In genomic region chr8:65618966-65619365, GRCm38 (mm10) we compare ENCODE assay signal across 14 mouse cellular contexts. TPM values are rescaled to one million over a fixed set of nuclear protein-coding genes. Genes with fewer than 3 reads are reported as not detected.
DNase-seq lines count a peak whose midpoint lies in the region; ATAC-seq lines count a peak whose summit lies in the region.
"Had no signal": no experiment of that assay in that cellular context is flagged by ENCODE, and none has a peak within 500 bp of the region (broad histone marks: within the 10 kb centered on the region; RNA-seq: fewer than 3 reads in every experiment).

No protein-coding gene starts in this region.

- H3K36me3 ChIP-seq in forebrain, embryonic 13.5 days (ENCODE audit: poor library complexity, severe bottlenecking), result no peaks in the 10 kb centered on the region
- no peaks in the 10 kb centered on the region for H3K36me3 ChIP-seq in midbrain, embryonic 16.5 days (ENCODE audit: control insufficient read depth, insufficient read depth, low read length)
- H3K36me3 ChIP-seq: embryonic facial prominence, embryonic 15.5 days; kidney, embryonic 15.5 days; limb, embryonic 10.5 days had no signal

- H3K9ac ChIP-seq in forebrain, embryonic 13.5 days, result peak overlapping the region; percentile 70; the same call in 1 of the 2 replicates
- peak overlapping the region; percentile 94 for H3K9ac ChIP-seq in midbrain, embryonic 16.5 days (ENCODE audit: low read depth, low read length)
- H3K9ac ChIP-seq: embryonic facial prominence, embryonic 15.5 days; kidney, embryonic 15.5 days had no signal

- no peaks in the 10 kb centered on the region for H3K9me3 ChIP-seq in forebrain, embryonic 13.5 days (replicated peaks)
- no peaks in the 10 kb centered on the region for H3K9me3 ChIP-seq in midbrain, embryonic 16.5 days (replicated peaks; ENCODE audit: control insufficient read depth, low read length, poor library complexity, severe bottlenecking)
- H3K9me3 ChIP-seq: embryonic facial prominence, embryonic 15.5 days; kidney, embryonic 15.5 days; limb, embryonic 10.5 days had no signal

- DNase-seq in layer of hippocampus, adult 11-12 months (ENCODE audit: low spot score), result peak; percentile 28
- no peak for DNase-seq in layer of hippocampus, adult 9-10 months (ENCODE audit: low spot score)
- DNase-seq in layer of hippocampus, adult 9-11 months, result peak; percentile 18
- DNase-seq in T-cell, adult 2 months (ENCODE audit: low spot score), result no peak
- no peak for DNase-seq in adrenal gland, postnatal 4 days (ENCODE audit: low spot score in 2 of 2)
- no peak for DNase-seq in heart, adult 18-20 months
- DNase-seq: adrenal gland, adult 2 months; cerebellum, adult 11-12 months; thymus, postnatal 14 days had no signal

- H3K27ac ChIP-seq in forebrain, embryonic 13.5 days, result no peak overlapping the region
- H3K27ac ChIP-seq in midbrain, embryonic 16.5 days (ENCODE audit: low read length), result peak overlapping the region; percentile 88
- H3K27ac ChIP-seq: embryonic facial prominence, embryonic 15.5 days; kidney, embryonic 15.5 days; limb, embryonic 10.5 days had no signal

- peak overlapping the region; percentile 49 for H3K4me3 ChIP-seq in forebrain, embryonic 13.5 days
- H3K4me3 ChIP-seq in midbrain, embryonic 16.5 days (ENCODE audit: low read depth, low read length), result peak overlapping the region; percentile 73
- H3K4me3 ChIP-seq: embryonic facial prominence, embryonic 15.5 days; kidney, embryonic 15.5 days; limb, embryonic 10.5 days had no signal

- H3K4me2 ChIP-seq in forebrain, embryonic 13.5 days, result peak overlapping the region; percentile 73
- H3K4me2 ChIP-seq in midbrain, embryonic 16.5 days (ENCODE audit: low read length), result peak overlapping the region; percentile 72
- H3K4me2 ChIP-seq: embryonic facial prominence, embryonic 15.5 days; kidney, embryonic 15.5 days had no signal

- ATAC-seq in forebrain, embryonic 13.5 days, result no peak
- no peak; the same call in 1 of the 2 replicates for ATAC-seq in midbrain, embryonic 16.5 days

- WGBS in forebrain, embryonic 13.5 days, result 21% methylated on average over 7 of the region's 7 CpGs
- WGBS in midbrain, embryonic 16.5 days, result 14% methylated on average over 7 of the region's 7 CpGs

- 0 out of 2 replicates have a peak, but pooled peaks cover 8% of the 10 kb centered on the region for H3K4me1 ChIP-seq in forebrain, embryonic 13.5 days
- peaks cover 8% of the 10 kb centered on the region; the same call in 1 of the 2 replicates for H3K4me1 ChIP-seq in midbrain, embryonic 16.5 days (ENCODE audit: control insufficient read depth, insufficient read depth, low read length)
- H3K4me1 ChIP-seq: embryonic facial prominence, embryonic 15.5 days; kidney, embryonic 15.5 days; limb, embryonic 10.5 days had no signal

- peaks cover 8% of the 10 kb centered on the region; the same call in 1 of the 2 replicates for H3K27me3 ChIP-seq in forebrain, embryonic 13.5 days
- H3K27me3 ChIP-seq in midbrain, embryonic 16.5 days (ENCODE audit: control insufficient read depth, insufficient read depth, low read depth, low read length), result no peaks in the 10 kb centered on the region

RNA-seq across cellular contexts. Expression of gene March1, which starts 1.3 kb away (rescaled TPM):
- 12.4 and 16.2 TPM in 2 replicates for polyA plus RNA-seq in forebrain, embryonic 13.5 days (2015; fragmentation: Nextera tagmentation; extraction: Ambion mirVana)
- polyA plus RNA-seq in midbrain, embryonic 16.5 days (2015; fragmentation: Nextera tagmentation; extraction: Ambion mirVana), result 56.4 and 59.3 TPM in 2 replicates
- 1 to 10 TPM; 2.0 to 2.6 TPM for total RNA-seq in adrenal gland, postnatal 4 days (2021)
- total RNA-seq in heart, adult 18-20 months (2021), result 1 to 10 TPM; 1.7 to 2.8 TPM

Comparison
In these comparisons a context has a peak if more than half of its experiments do, and no peak if none do; other contexts are left out.
1. DNase-seq: peak in layer of hippocampus, adult 11-12 months (single experiment) and layer of hippocampus, adult 9-11 months (single experiment); none in layer of hippocampus, adult 9-10 months (single experiment), T-cell, adult 2 months (single experiment), adrenal gland, postnatal 4 days (0 of 2) and heart, adult 18-20 months (0 of 2).